Mouse (Mus musculus) hindbrain, embryonic 16.5 days (tissue): Measurements from ENCODE around the gene Ccdc71. TPM values are rescaled to one million over a fixed set of nuclear protein-coding genes. Genes with fewer than 3 reads are reported as not detected.

Experiments used
- ATAC-seq: fragments of 200-750 bp; cut with Nextera tagmentation; 2 replicates; pipeline ENCODE4 v1.8.0; 2017; ENCODE audit warnings: moderate TSS enrichment, moderate library complexity
- H3K27ac ChIP-seq: fragments of 300-500 bp; sonication (generic); 2 replicates; pipeline ENCODE4 v1.5.1; 2014; ENCODE audit warnings: low read depth, mild to moderate bottlenecking, control low read depth, low read length, moderate library complexity
- H3K27me3 ChIP-seq: fragments of 300-500 bp; sonication (generic); replicated peaks from 2 replicates; pipeline ENCODE4 v1.6.1; 2014; ENCODE audit warnings: low read length; ENCODE audit not compliant: control insufficient read depth, insufficient read depth
- H3K36me3 ChIP-seq: fragments of 300-500 bp; sonication (generic); 2 replicates; pipeline ENCODE4 v1.6.1; 2014; ENCODE audit warnings: mild to moderate bottlenecking, low read length, moderate library complexity, mixed read lengths; ENCODE audit not compliant: control insufficient read depth, insufficient read depth
- H3K4me1 ChIP-seq: fragments of 300-500 bp; sonication (generic); 2 replicates; pipeline ENCODE4 v1.6.1; 2014; ENCODE audit warnings: low read depth, low read length; ENCODE audit not compliant: control insufficient read depth, insufficient read depth
- H3K4me2 ChIP-seq: fragments of 300-500 bp; sonication (generic); 2 replicates; pipeline ENCODE4 v1.6.1; 2014; ENCODE audit warnings: mild to moderate bottlenecking, low read length, control low read depth, moderate library complexity
- H3K4me3 ChIP-seq: fragments of 300-500 bp; sonication (generic); 2 replicates; pipeline ENCODE4 v1.5.1; 2014; ENCODE audit warnings: mild to moderate bottlenecking, low read length, control low read depth, moderate library complexity
- H3K9ac ChIP-seq: fragments of 300-500 bp; sonication (generic); 2 replicates; pipeline ENCODE4 v1.6.1; 2014; ENCODE audit warnings: low read depth, mild to moderate bottlenecking, control low read depth, low read length, moderate library complexity
- H3K9me3 ChIP-seq: fragments of 300-500 bp; sonication (generic); 2 replicates; pipeline ENCODE4 v1.6.1; 2014; ENCODE audit warnings: mild to moderate bottlenecking, low read length, moderate library complexity; ENCODE audit not compliant: control insufficient read depth
- WGBS: fragments of 180-500 bp; shearing (Covaris S2); extraction: QIAGEN DNeasy Blood & Tissue Kit; methylation state at CpG from one replicate; pipeline ENCODE4 v1.1.7; 2014; 5-methylcytosine and 5-hydroxymethylcytosine counted together
- polyA plus RNA-seq: library from polyadenylated mRNA; unstranded; fragments of >200 nt; fragmentation: Nextera tagmentation; extraction: Ambion mirVana; gene quantifications from 2 replicates; pipeline ENCODE4 v1.2.1, GENCODE M21; 2015

Gene Ccdc71
- polyA plus RNA-seq, 1 experiment from 2014 or later = 57.6 TPM

GRCm38 (mm10) chr9:108483051-108483790, 22.9 kb downstream of the Ccdc71 start:
- Histone ChIP-seq H3K9me3 (no peaks in the 10 kb centered on the region), H3K27ac (no peak overlapping the region), H3K4me3 (no peak overlapping the region), H3K36me3 (no peaks in the 10 kb centered on the region), H3K4me1 (peaks cover 16% of the 10 kb centered on the region), H3K9ac (no peak overlapping the region), H3K4me2 (no peak overlapping the region), H3K27me3 (no peaks in the 10 kb centered on the region)
- ATAC-seq = no peak
- 95% methylated on average over 18 of the region's 18 CpGs for WGBS

- WGBS = 96% methylated on average over 15 of the region's 15 CpGs
- peaks cover 10% of the 10 kb centered on the region for H3K4me1 ChIP-seq
- no peaks in the 10 kb centered on the region for H3K36me3 ChIP-seq
- H3K27me3 ChIP-seq = no peaks in the 10 kb centered on the region
- no peak overlapping the region for H3K4me3 ChIP-seq
- no peak for ATAC-seq
- no peak overlapping the region for H3K9ac ChIP-seq
- no peak overlapping the region for H3K4me2 ChIP-seq
- no peak overlapping the region for H3K27ac ChIP-seq
- no peaks in the 10 kb centered on the region for H3K9me3 ChIP-seq
Observed at GRCm38 (mm10) chr9:108484021-108484420, 23.7 kb downstream of the Ccdc71 start.

- Histone ChIP-seq H3K4me1 (peaks cover 6% of the 10 kb centered on the region; the same call in 1 of the 2 replicates), H3K4me2 (no peak overlapping the region), H3K4me3 (no peak overlapping the region), H3K9me3 (no peaks in the 10 kb centered on the region), H3K27ac (no peak overlapping the region), H3K9ac (no peak overlapping the region), H3K27me3 (no peaks in the 10 kb centered on the region), H3K36me3 (no peaks in the 10 kb centered on the region)
- WGBS = 95% methylated on average over 19 of the region's 19 CpGs
- ATAC-seq = no peak
Observed at GRCm38 (mm10) chr9:108485301-108485875, 25.1 kb downstream of the Ccdc71 start.

- Histone ChIP-seq H3K9ac (no peak overlapping the region), H3K27me3 (no peaks in the 10 kb centered on the region), H3K4me1 (peaks cover 14% of the 10 kb centered on the region), H3K36me3 (no peaks in the 10 kb centered on the region), H3K9me3 (no peaks in the 10 kb centered on the region), H3K27ac (no peak overlapping the region), H3K4me2 (no peak overlapping the region), H3K4me3 (no peak overlapping the region)
- WGBS = 93% methylated on average over 8 of the region's 8 CpGs
- ATAC-seq = no peak
Observed at GRCm38 (mm10) chr9:108486973-108487530, 26.7 kb downstream of the Ccdc71 start.

- ATAC-seq = no peak
- Histone ChIP-seq H3K27ac (no peak overlapping the region), H3K4me1 (peaks cover 19% of the 10 kb centered on the region), H3K4me2 (no peak overlapping the region), H3K27me3 (no peaks in the 10 kb centered on the region), H3K4me3 (no peak overlapping the region), H3K36me3 (peaks cover 9% of the 10 kb centered on the region), H3K9me3 (no peaks in the 10 kb centered on the region), H3K9ac (no peak overlapping the region)
- 94% methylated on average over 17 of the region's 17 CpGs for WGBS
Observed at GRCm38 (mm10) chr9:108488403-108488802, 28.1 kb downstream of the Ccdc71 start.

- no peak overlapping the region for H3K4me2 ChIP-seq
- 97% methylated on average over 20 of the region's 20 CpGs for WGBS
- H3K4me1 ChIP-seq = peaks cover 19% of the 10 kb centered on the region
- no peak overlapping the region for H3K4me3 ChIP-seq
- H3K9ac ChIP-seq = no peak overlapping the region
- H3K27ac ChIP-seq = 0 out of 2 replicates have a peak overlapping the region, but pooled peaks have one; percentile 19
- peaks cover 16% of the 10 kb centered on the region for H3K36me3 ChIP-seq
- H3K27me3 ChIP-seq = no peaks in the 10 kb centered on the region
- no peaks in the 10 kb centered on the region for H3K9me3 ChIP-seq
- no peak for ATAC-seq
Observed at GRCm38 (mm10) chr9:108489215-108489614, 28.9 kb downstream of the Ccdc71 start.

- WGBS = 61% methylated on average over 26 of the region's 26 CpGs
- Histone ChIP-seq H3K9ac (peak overlapping the region; percentile 94), H3K27ac (peak overlapping the region; percentile 95), H3K36me3 (peaks cover 23% of the 10 kb centered on the region), H3K4me2 (peak overlapping the region; percentile 59), H3K4me1 (peaks cover 19% of the 10 kb centered on the region), H3K27me3 (no peaks in the 10 kb centered on the region), H3K9me3 (no peaks in the 10 kb centered on the region), H3K4me3 (peak overlapping the region; percentile 93)
- peak; percentile 9; the same call in 1 of the 2 replicates for ATAC-seq
Observed at GRCm38 (mm10) chr9:108489702-108490558, 29.6 kb downstream of the Ccdc71 start.

- H3K9me3 ChIP-seq = no peaks in the 10 kb centered on the region
- under 1% methylated on average over 69 of the region's 69 CpGs for WGBS
- peaks cover 28% of the 10 kb centered on the region for H3K36me3 ChIP-seq
- H3K4me1 ChIP-seq = peaks cover 19% of the 10 kb centered on the region
- peak within 1 kb of the TSS; percentile 94 for H3K9ac ChIP-seq
- no peaks in the 10 kb centered on the region for H3K27me3 ChIP-seq
- H3K4me3 ChIP-seq = peak within 1 kb of the TSS; percentile 93
- peak; percentile 96 for ATAC-seq
- peak within 1 kb of the TSS; percentile 59 for H3K4me2 ChIP-seq
- peak within 1 kb of the TSS; percentile 95 for H3K27ac ChIP-seq
Observed at GRCm38 (mm10) chr9:108490559-108491285, 30.4 kb downstream of the Ccdc71 start, which contains the start of gene Usp19. Gene Usp19, plus strand, starts transcription at chr9:108490602.
